Mouse (Mus musculus) sigmoid colon, adult 10 weeks (tissue): ENCODE measurements around the gene Ppm1d. TPM values are rescaled to one million over a fixed set of nuclear protein-coding genes. Genes with fewer than 3 reads are reported as not detected.

Experiments
- polyA plus RNA-seq: library from polyadenylated mRNA; stranded (reverse); fragments of 350-450 nt; fragmentation: Illumina TruSeq; extraction: RNeasy Lipid Tissue Mini Kit (QIAGEN cat#74804); gene quantifications from one replicate; pipeline ENCODE4 v1.2.3, GENCODE M21; 2014; ENCODE audit warnings: low read depth, low replicate concordance

The Ppm1d gene
- polyA plus RNA-seq, result 18.2 TPM

DNA sequence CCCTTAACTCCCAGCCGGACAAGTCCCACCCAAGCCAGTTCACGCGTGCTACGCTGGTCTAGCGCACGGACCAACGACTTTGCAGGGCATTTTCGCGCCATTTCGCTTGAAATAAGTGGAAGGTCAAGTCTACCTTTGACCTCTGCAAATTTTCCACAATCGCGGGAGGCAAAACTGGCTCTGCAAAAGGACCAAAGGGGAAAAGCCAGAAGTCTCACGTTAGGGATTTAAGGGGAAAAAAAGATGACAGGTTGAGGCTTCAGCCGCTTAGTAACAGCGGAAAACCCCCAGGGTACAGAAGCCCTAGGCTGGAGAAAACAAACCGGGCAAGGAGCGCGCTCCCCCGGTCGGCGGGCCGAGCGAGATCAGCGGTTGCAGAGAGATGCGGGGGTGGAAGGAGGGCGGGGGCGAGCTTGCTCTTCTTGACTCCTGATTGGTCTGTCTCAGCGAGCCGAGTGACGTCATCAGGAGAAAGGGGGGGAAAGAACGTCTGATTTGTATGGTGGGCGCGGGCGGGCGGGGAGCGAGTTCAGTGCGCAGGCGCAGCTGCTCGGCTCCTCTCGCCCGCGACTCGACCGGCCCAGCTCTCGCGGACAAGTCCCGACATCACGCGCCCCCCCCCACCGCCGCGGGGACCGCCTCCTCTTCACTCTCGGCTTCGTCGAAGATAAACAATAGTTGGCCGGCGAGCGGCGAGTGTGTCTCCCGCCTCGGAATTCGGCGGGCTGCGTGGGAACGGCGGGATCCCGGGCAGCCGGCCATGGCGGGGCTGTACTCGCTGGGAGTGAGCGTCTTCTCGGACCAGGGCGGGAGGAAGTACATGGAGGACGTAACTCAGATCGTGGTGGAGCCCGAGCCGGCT lies at the start of gene Ppm1d:
Gene Ppm1d (plus strand): TSS at position 532 of the 862 bp plus-strand sequence.

DNA sequence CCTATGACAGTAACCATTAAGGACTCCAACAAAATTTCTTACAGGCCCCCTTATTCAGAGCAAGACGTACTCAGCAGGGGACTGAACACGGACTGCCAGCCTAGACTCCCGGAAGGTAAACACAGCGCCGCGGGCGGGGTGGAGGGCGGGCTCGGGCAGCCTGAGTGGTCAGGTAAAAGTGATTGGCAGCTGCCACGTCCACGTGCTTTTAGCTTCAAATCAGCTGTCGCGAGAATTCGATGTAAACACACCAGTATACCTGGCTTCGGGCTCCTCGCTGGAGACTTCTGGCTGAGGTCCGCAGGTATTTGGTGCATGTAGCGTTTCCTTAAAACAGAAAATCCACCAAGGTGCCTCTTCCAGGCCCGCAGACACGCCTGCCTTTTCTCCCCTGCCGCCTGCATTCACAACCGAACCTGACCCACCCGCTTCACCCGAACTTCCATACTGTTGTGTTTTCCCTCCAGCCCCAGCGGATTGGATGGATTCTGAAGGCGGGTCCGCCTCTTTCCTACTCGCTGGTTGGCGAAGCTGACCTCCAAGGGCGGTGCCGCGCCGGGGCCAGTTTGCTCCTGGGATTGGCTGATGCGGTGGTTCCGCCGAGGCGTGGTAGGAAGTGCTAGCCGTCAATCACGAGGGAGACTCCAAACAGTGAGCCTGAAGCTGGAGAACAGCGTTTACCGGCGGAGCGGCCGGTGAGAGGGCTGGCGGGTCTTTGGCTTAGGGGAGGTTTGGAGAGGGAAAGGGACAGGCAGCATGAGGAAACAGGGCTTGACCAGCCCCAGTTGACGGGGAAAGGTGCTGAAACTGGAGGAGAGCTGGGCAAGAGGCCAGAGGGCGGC lies 41.7 kb downstream of the Ppm1d start, which contains the start of gene Bcas3:
Gene Bcas3 (plus strand): TSS at position 629 of the 842 bp plus-strand sequence.

Other genes with a start within 250 kb of the Ppm1d start
- 58.9 TPM for gene Usp32, start 171.1 kb upstream of the Ppm1d start, polyA plus RNA-seq
- gene 1700125H20Rik, start 140.8 kb upstream of the Ppm1d start, polyA plus RNA-seq, result not detected
- gene Appbp2, start 76.1 kb upstream of the Ppm1d start, polyA plus RNA-seq, result 64.5 TPM
- gene Bcas3, start 41.9 kb downstream of the Ppm1d start, polyA plus RNA-seq, result 9.3 TPM